Mouse (Mus musculus) liver, embryonic 13.5 days (tissue): ENCODE data around the gene Pdxk. TPM values are rescaled to one million over a fixed set of nuclear protein-coding genes. Genes with fewer than 3 reads are reported as not detected.

Experiments
- ATAC-seq: fragments of 200-750 bp; cut with Nextera tagmentation; 2 replicates; pipeline ENCODE4 v1.8.0; 2017; ENCODE audit warnings: low read depth, mild to moderate bottlenecking, moderate number of reproducible peaks, moderate library complexity
- DNase-seq: peaks from one replicate; pipeline ENCODE4 v3.0.0; 2022
- H3K27ac ChIP-seq: fragments of 300-500 bp; sonication (generic); 2 replicates; pipeline ENCODE4 v1.5.1; 2015; ENCODE audit warnings: moderate library complexity, mild to moderate bottlenecking, inconsistent platforms
- H3K27me3 ChIP-seq: fragments of 300-500 bp; sonication (generic); 2 replicates; pipeline ENCODE4 v1.6.1; 2015; ENCODE audit warnings: mild to moderate bottlenecking, inconsistent platforms
- H3K36me3 ChIP-seq: fragments of 300-500 bp; sonication (generic); 2 replicates; pipeline ENCODE4 v1.6.1; 2015; ENCODE audit warnings: mild to moderate bottlenecking, inconsistent platforms
- H3K4me1 ChIP-seq: fragments of 300-500 bp; sonication (generic); replicated peaks from 2 replicates; pipeline ENCODE4 v1.6.1; 2015; ENCODE audit warnings: inconsistent platforms
- H3K4me2 ChIP-seq: fragments of 300-500 bp; sonication (generic); 2 replicates; pipeline ENCODE4 v1.6.1; 2015; ENCODE audit warnings: inconsistent platforms, mild to moderate bottlenecking, moderate library complexity
- H3K4me3 ChIP-seq: fragments of 300-500 bp; sonication (generic); replicated peaks from 2 replicates; pipeline ENCODE4 v1.5.1; 2015; ENCODE audit warnings: mild to moderate bottlenecking, inconsistent platforms
- H3K9ac ChIP-seq: fragments of 300-500 bp; sonication (generic); 2 replicates; pipeline ENCODE4 v1.6.1; 2015; ENCODE audit warnings: mild to moderate bottlenecking, inconsistent platforms
- H3K9me3 ChIP-seq: fragments of 300-500 bp; sonication (generic); replicated peaks from 2 replicates; pipeline ENCODE4 v1.6.1; 2016; ENCODE audit warnings: inconsistent platforms
- WGBS: fragments of 180-500 bp; shearing (Covaris S2); methylation state at CpG from one replicate; pipeline ENCODE4 v1.1.7; 2015; ENCODE audit not compliant: insufficient replicate concordance; 5-methylcytosine and 5-hydroxymethylcytosine counted together
- polyA plus RNA-seq: library from polyadenylated mRNA; unstranded; fragments of >200 nt; fragmentation: Nextera tagmentation; extraction: Ambion mirVana; gene quantifications from 2 replicates; pipeline ENCODE4 v1.2.1, GENCODE M21; 2015

The Pdxk gene
- polyA plus RNA-seq, 1 experiment from 2014 or later: 5.8 TPM

DNA sequence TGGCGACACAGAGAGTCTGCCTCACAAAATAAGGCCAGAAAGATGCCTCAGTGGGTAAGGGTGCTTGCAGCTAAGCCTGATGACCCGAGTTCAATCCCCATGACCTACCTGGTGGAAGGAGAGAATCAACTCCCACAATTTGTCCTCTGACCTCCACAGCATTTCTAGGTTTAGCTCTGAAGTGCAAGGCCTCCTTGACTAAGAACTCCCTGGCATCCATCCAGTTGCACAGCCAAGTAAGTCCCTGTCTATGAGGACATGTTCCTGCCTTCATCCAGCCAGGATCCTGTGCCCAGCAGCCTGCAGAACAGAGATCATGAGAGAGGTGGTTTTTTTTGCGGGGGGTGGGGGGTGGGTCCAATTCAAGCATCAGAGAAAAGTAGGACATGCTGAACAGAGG, 7.3 kb upstream of the Pdxk start:
- Histone ChIP-seq H3K4me1 (no peaks in the 10 kb centered on the region), H3K4me3 (no peak overlapping the region), H3K9me3 (no peaks in the 10 kb centered on the region), H3K27me3 (0 out of 2 replicates have a peak, but pooled peaks cover 4% of the 10 kb centered on the region), H3K4me2 (no peak overlapping the region), H3K9ac (no peak overlapping the region), H3K36me3 (no peaks in the 10 kb centered on the region), H3K27ac (no peak overlapping the region)
- 57% methylated on average over 3 of the region's 3 CpGs for WGBS
- no peak for ATAC-seq
- no peak for DNase-seq

GRCm38 (mm10) chr10:78470582-78471313, 6.0 kb upstream of the Pdxk start:
- Histone ChIP-seq H3K4me3 (no peak overlapping the region), H3K27me3 (0 out of 2 replicates have a peak, but pooled peaks cover 4% of the 10 kb centered on the region), H3K4me2 (peak overlapping the region; percentile 4; the same call in 1 of the 2 replicates), H3K9me3 (no peaks in the 10 kb centered on the region), H3K9ac (no peak overlapping the region), H3K36me3 (no peaks in the 10 kb centered on the region), H3K27ac (no peak overlapping the region), H3K4me1 (no peaks in the 10 kb centered on the region)
- WGBS: 36% methylated on average over 15 of the region's 15 CpGs
- ATAC-seq (no peak), DNase-seq (no peak)

DNA sequence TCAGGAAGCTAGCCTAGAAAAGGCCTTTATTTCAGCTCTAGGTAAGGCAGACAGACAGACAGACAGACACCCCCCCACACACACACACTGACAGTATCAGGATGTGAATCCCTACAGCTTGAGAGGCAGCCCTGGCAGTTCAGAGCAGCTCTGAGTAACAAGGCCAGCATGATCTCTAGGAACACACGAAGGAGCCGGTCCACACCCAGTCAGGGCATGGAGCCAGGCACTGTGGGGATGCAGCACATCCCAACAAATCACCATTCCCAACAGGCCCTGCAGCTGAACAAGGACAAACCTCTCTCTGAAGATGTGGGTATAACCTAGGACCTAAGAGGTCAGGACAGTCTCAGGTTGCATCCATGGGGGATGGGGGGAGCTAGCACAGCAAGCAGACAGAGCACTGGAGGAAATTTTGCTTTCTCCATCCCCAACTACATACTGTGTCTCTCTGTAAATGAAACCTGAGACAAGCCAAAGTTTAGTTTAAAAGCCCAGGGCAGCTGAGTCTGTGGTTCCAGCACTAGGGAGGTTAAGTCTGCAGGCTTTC, 3.1 kb upstream of the Pdxk start:
- no peak for ATAC-seq
- Histone ChIP-seq H3K4me3 (no peak overlapping the region), H3K4me1 (peaks cover 28% of the 10 kb centered on the region), H3K27ac (no peak overlapping the region), H3K9me3 (no peaks in the 10 kb centered on the region), H3K4me2 (no peak overlapping the region), H3K36me3 (no peaks in the 10 kb centered on the region), H3K9ac (no peak overlapping the region), H3K27me3 (0 out of 2 replicates have a peak, but pooled peaks cover 4% of the 10 kb centered on the region)
- no peak for DNase-seq
- 66% methylated on average over 2 of the region's 2 CpGs for WGBS

DNA sequence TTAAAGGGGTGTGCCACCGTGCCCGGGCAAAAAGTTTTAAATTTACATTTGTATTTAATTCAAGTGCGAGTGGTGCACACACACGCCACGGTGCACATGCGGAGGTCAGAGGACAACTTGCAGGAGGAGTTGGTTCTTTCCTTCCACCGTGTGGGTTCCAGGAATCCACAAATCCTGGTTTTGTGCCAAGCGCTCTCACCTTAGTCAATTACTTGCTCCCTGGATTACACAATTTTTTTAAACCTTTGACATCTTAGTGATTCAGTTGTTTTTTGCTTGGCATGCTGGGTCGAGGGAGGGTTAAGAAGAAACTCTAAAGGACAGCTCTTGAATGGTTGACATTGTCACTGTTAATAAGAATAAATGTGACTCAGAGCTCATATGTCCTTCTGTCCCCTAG, 1.9 kb upstream of the Pdxk start:
- no peak overlapping the region for H3K9ac ChIP-seq
- 77% methylated on average over 9 of the region's 9 CpGs for WGBS
- peaks cover 36% of the 10 kb centered on the region for H3K4me1 ChIP-seq
- H3K9me3 ChIP-seq: no peaks in the 10 kb centered on the region
- H3K4me3 ChIP-seq: no peak overlapping the region
- no peak for DNase-seq
- no peaks in the 10 kb centered on the region for H3K36me3 ChIP-seq
- H3K27me3 ChIP-seq: no peaks in the 10 kb centered on the region
- H3K27ac ChIP-seq: no peak overlapping the region
- ATAC-seq: no peak
- no peak overlapping the region for H3K4me2 ChIP-seq

DNA sequence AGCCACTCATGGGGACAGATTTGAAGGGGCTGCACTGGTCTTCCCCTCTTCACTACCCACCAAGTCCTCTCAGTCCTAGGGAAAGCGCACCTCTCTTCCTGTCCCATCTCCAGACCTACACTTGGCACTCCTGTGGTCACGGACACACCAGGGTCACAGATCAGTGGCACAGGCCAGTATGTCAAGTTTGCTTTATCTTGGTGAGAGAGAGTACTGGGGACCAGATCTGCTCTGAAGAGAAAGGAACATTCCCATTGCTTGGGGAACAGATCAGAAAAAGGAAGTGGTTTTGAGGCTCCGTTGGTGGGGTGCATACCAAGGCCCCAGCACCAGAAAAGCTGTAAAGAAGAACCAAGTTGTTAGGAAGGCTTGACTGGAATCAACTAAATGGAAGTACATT, 697 bp upstream of the Pdxk start:
- Histone ChIP-seq H3K4me2 (peak overlapping the region; percentile 97), H3K9ac (peak overlapping the region; percentile 46; the same call in 1 of the 2 replicates), H3K36me3 (no peaks in the 10 kb centered on the region), H3K27me3 (no peaks in the 10 kb centered on the region), H3K4me1 (peaks cover 36% of the 10 kb centered on the region), H3K27ac (peak overlapping the region; percentile 62), H3K9me3 (no peaks in the 10 kb centered on the region), H3K4me3 (peak overlapping the region; percentile 70; the same call in 1 of the 2 replicates)
- WGBS: 39% methylated on average over 3 of the region's 3 CpGs
- DNase-seq (no peak), ATAC-seq (no peak)

- DNase-seq (no peak), ATAC-seq (peak; percentile 33; the same call in 1 of the 2 replicates)
- Histone ChIP-seq H3K9me3 (no peaks in the 10 kb centered on the region), H3K36me3 (no peaks in the 10 kb centered on the region), H3K4me1 (peaks cover 45% of the 10 kb centered on the region), H3K27me3 (no peaks in the 10 kb centered on the region), H3K4me3 (peak overlapping the region; percentile 70), H3K4me2 (peak overlapping the region; percentile 97), H3K27ac (no peak overlapping the region), H3K9ac (peak overlapping the region; percentile 76)
- WGBS: 1% methylated on average over 32 of the region's 32 CpGs
These were observed 479 bp downstream of the Pdxk start for GRCm38 (mm10) chr10:78464201-78464791.

GRCm38 (mm10) chr10:78463769-78464167, 1.0 kb downstream of the Pdxk start:
- ATAC-seq: no peak
- Histone ChIP-seq H3K4me1 (peaks cover 48% of the 10 kb centered on the region), H3K36me3 (no peaks in the 10 kb centered on the region), H3K27ac (no peak overlapping the region), H3K27me3 (no peaks in the 10 kb centered on the region), H3K4me2 (peak overlapping the region; percentile 97), H3K4me3 (peak overlapping the region; percentile 70), H3K9ac (peak overlapping the region; percentile 76), H3K9me3 (no peaks in the 10 kb centered on the region)
- WGBS: 53% methylated on average over 3 of the region's 3 CpGs
- no peak for DNase-seq

- Histone ChIP-seq H3K9me3 (no peaks in the 10 kb centered on the region), H3K27me3 (no peaks in the 10 kb centered on the region), H3K4me1 (peaks cover 54% of the 10 kb centered on the region), H3K36me3 (no peaks in the 10 kb centered on the region), H3K9ac (peak overlapping the region; percentile 76; the same call in 1 of the 2 replicates), H3K27ac (no peak overlapping the region), H3K4me2 (peak overlapping the region; percentile 97), H3K4me3 (peak overlapping the region; percentile 70; the same call in 1 of the 2 replicates)
- 62% methylated on average over 8 of the region's 8 CpGs for WGBS
- ATAC-seq (no peak), DNase-seq (no peak)
These were observed 1.6 kb downstream of the Pdxk start for GRCm38 (mm10) chr10:78462945-78463768.

DNA sequence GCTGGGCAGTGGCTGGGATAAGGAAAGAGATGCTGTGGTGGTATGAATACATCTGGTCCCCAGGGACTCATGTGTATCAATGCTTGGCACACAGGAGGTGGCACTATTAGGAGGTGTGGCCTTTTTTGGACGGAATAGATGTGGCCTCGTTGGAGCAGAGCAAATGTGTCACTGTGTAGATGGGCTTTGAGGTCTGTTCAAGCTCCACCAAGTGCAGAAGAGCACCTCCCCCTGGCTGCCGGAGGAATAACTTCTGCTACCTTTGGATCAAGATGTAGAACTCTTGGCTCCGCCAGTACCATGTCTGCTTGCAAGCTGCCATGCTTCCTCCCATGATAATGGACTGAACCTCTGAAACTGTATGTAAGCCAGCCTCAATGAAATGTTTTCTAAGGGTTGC, 3.0 kb downstream of the Pdxk start:
- H3K4me2 ChIP-seq: no peak overlapping the region
- DNase-seq (no peak), ATAC-seq (no peak)
- WGBS: 53% methylated on average over 4 of the region's 4 CpGs
- H3K4me3 ChIP-seq: no peak overlapping the region
- H3K27me3 ChIP-seq: no peaks in the 10 kb centered on the region
- H3K9me3 ChIP-seq: no peaks in the 10 kb centered on the region
- H3K36me3 ChIP-seq: no peaks in the 10 kb centered on the region
- no peak overlapping the region for H3K27ac ChIP-seq
- no peak overlapping the region for H3K9ac ChIP-seq
- H3K4me1 ChIP-seq: peaks cover 66% of the 10 kb centered on the region

GRCm38 (mm10) chr10:78460463-78460862, 4.3 kb downstream of the Pdxk start:
- no peak overlapping the region for H3K4me2 ChIP-seq
- H3K27ac ChIP-seq: no peak overlapping the region
- no peak overlapping the region for H3K9ac ChIP-seq
- peaks cover 64% of the 10 kb centered on the region for H3K4me1 ChIP-seq
- no peak overlapping the region for H3K4me3 ChIP-seq
- no peaks in the 10 kb centered on the region for H3K27me3 ChIP-seq
- H3K9me3 ChIP-seq: no peaks in the 10 kb centered on the region
- WGBS: 65% methylated on average over 5 of the region's 5 CpGs
- ATAC-seq (no peak), DNase-seq (no peak)
- no peaks in the 10 kb centered on the region for H3K36me3 ChIP-seq
